ENCODE assay signal across 16 mouse cellular contexts in the genomic region with DNA sequence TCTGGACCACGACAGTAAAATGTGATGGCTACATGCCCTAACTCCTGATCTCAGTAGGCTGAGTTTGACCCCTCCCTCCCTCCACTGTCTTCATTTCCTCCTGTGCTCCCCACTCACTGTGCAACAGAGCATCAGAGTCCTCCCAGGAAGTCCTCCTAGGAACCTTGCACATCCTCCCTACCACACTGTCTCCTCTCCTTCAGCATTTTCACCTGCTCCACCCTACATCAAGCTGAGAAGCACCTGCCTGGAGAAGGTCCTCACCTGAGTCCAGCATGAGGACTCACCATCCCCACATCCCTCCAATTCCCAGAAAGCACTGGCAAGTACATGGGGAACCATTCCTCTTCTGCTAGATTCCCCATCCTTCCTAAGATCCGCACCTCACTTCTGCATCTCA.
DNase-seq lines count a peak whose midpoint lies in the region; ATAC-seq and TF ChIP-seq lines count a peak whose summit lies in the region.
"Had no signal": no experiment of that assay in that cellular context is flagged by ENCODE, and none has a peak within 500 bp of the region (broad histone marks: within the 10 kb centered on the region; RNA-seq: fewer than 3 reads in every experiment).

No protein-coding gene starts in this region.

- no peaks in the 10 kb centered on the region for H3K9me3 ChIP-seq in forebrain, embryonic 13.5 days (replicated peaks)
- no peaks in the 10 kb centered on the region for H3K9me3 ChIP-seq in forebrain, embryonic 12.5 days
- H3K9me3 ChIP-seq in hindbrain, postnatal 0 days (ENCODE audit: low read length), result no peaks in the 10 kb centered on the region
- H3K9me3 ChIP-seq in hindbrain, embryonic 12.5 days (replicated peaks), result no peaks in the 10 kb centered on the region
- H3K9me3 ChIP-seq: embryonic facial prominence, embryonic 13.5 days; hindbrain, embryonic 10.5 days; midbrain, embryonic 13.5 days; neural tube, embryonic 13.5 days had no signal

- ATAC-seq in forebrain, embryonic 13.5 days, result no peak
- ATAC-seq in forebrain, embryonic 12.5 days (ENCODE audit: low FRiP score), result no peak
- no peak for ATAC-seq in hindbrain, postnatal 0 days
- no peak for ATAC-seq in hindbrain, embryonic 12.5 days (ENCODE audit: low FRiP score)
- ATAC-seq: CD4-positive, CD25-positive, alpha-beta regulatory T cell, adult 4 months; intestine, postnatal 0 days; midbrain, embryonic 13.5 days had no signal

- no peak overlapping the region for H3ac ChIP-seq in myocyte (ENCODE audit: control insufficient read depth, insufficient read length)

- no peaks in the 10 kb centered on the region for H3K36me3 ChIP-seq in forebrain, embryonic 13.5 days (ENCODE audit: poor library complexity, severe bottlenecking)
- no peaks in the 10 kb centered on the region for H3K36me3 ChIP-seq in forebrain, embryonic 12.5 days (replicated peaks)
- H3K36me3 ChIP-seq in hindbrain, postnatal 0 days (ENCODE audit: insufficient read depth, low read length), result no peaks in the 10 kb centered on the region
- no peaks in the 10 kb centered on the region for H3K36me3 ChIP-seq in hindbrain, embryonic 12.5 days
- H3K36me3 ChIP-seq in myocyte (ENCODE audit: control insufficient read depth, insufficient read depth), result no peaks in the 10 kb centered on the region
- H3K36me3 ChIP-seq: embryonic facial prominence, embryonic 13.5 days; hindbrain, embryonic 10.5 days; midbrain, embryonic 13.5 days; neural tube, embryonic 13.5 days had no signal

- H3K27me3 ChIP-seq in forebrain, embryonic 13.5 days, result peaks cover 43% of the 10 kb centered on the region
- peaks cover 63% of the 10 kb centered on the region for H3K27me3 ChIP-seq in forebrain, embryonic 12.5 days
- H3K27me3 ChIP-seq in hindbrain, postnatal 0 days (ENCODE audit: insufficient read depth, low read length), result no peaks in the 10 kb centered on the region
- H3K27me3 ChIP-seq in hindbrain, embryonic 12.5 days, result peaks cover 15% of the 10 kb centered on the region
- H3K27me3 ChIP-seq in myocyte (ENCODE audit: control insufficient read depth, insufficient read depth, insufficient read length), result no peaks in the 10 kb centered on the region

- H3K27ac ChIP-seq in forebrain, embryonic 13.5 days, result no peak overlapping the region
- no peak overlapping the region for H3K27ac ChIP-seq in forebrain, embryonic 12.5 days
- no peak overlapping the region for H3K27ac ChIP-seq in hindbrain, postnatal 0 days
- H3K27ac ChIP-seq in hindbrain, embryonic 12.5 days, result no peak overlapping the region
- H3K27ac ChIP-seq: embryonic facial prominence, embryonic 13.5 days; heart, adult 2 months; liver, embryonic 14.5 days; macrophage; midbrain, embryonic 13.5 days; neural tube, embryonic 13.5 days had no signal

- no peak for TF ChIP-seq POLR2A in myocyte (IDR thresholded peaks at IDR 0.05; ENCODE audit: insufficient read length, low read depth)

- no peak for DNase-seq in hindbrain, postnatal 0 days (ENCODE audit: low spot score)
- peak; percentile 37 for DNase-seq in brain, adult 2 months (ENCODE audit: low read depth, low spot score)
- no peak for DNase-seq in adrenal gland, postnatal 36 days

- peaks cover 46% of the 10 kb centered on the region for H3K4me1 ChIP-seq in forebrain, embryonic 13.5 days
- peaks cover 56% of the 10 kb centered on the region for H3K4me1 ChIP-seq in forebrain, embryonic 12.5 days
- H3K4me1 ChIP-seq in hindbrain, postnatal 0 days (ENCODE audit: insufficient read depth, low read length), result peaks cover 50% of the 10 kb centered on the region
- H3K4me1 ChIP-seq in hindbrain, embryonic 12.5 days, result peaks cover 50% of the 10 kb centered on the region

- peaks cover 27% of the 10 kb centered on the region for H3K79me2 ChIP-seq in myocyte (ENCODE audit: control insufficient read depth, insufficient read depth)

- no peak overlapping the region for H3K9ac ChIP-seq in forebrain, embryonic 13.5 days
- no peak overlapping the region for H3K9ac ChIP-seq in forebrain, embryonic 12.5 days
- H3K9ac ChIP-seq in hindbrain, postnatal 0 days (replicated peaks; ENCODE audit: low read length), result no peak overlapping the region; the same call in 1 of the 2 replicates
- no peak overlapping the region for H3K9ac ChIP-seq in hindbrain, embryonic 12.5 days
- H3K9ac ChIP-seq: embryonic facial prominence, embryonic 13.5 days; liver, embryonic 14.5 days; midbrain, embryonic 13.5 days; neural tube, embryonic 13.5 days had no signal

- WGBS in forebrain, embryonic 13.5 days, result 79% methylated on average over 2 of the region's 2 CpGs
- WGBS in forebrain, embryonic 12.5 days, result 76% methylated on average over 2 of the region's 2 CpGs
- 69% methylated on average over 2 of the region's 2 CpGs for WGBS in hindbrain, postnatal 0 days
- 69% methylated on average over 2 of the region's 2 CpGs for WGBS in hindbrain, embryonic 12.5 days

- no peak for TF ChIP-seq CTCF in hindbrain, postnatal 0 days (IDR thresholded peaks at IDR 0.05; ENCODE audit: low read depth)

- peak overlapping the region; percentile 33; the same call in 1 of the 2 replicates for H3K4me2 ChIP-seq in forebrain, embryonic 13.5 days
- no peak overlapping the region for H3K4me2 ChIP-seq in forebrain, embryonic 12.5 days
- H3K4me2 ChIP-seq in hindbrain, postnatal 0 days (ENCODE audit: low read depth, low read length), result peak overlapping the region; percentile 97
- no peak overlapping the region for H3K4me2 ChIP-seq in hindbrain, embryonic 12.5 days (replicated peaks)
- peak overlapping the region; percentile 77 for H3K4me2 ChIP-seq in myocyte (ENCODE audit: low read depth)
- H3K4me2 ChIP-seq: midbrain, embryonic 13.5 days had no signal

- no peak overlapping the region for H3K4me3 ChIP-seq in forebrain, embryonic 13.5 days
- no peak overlapping the region for H3K4me3 ChIP-seq in forebrain, embryonic 12.5 days (replicated peaks)
- H3K4me3 ChIP-seq in hindbrain, postnatal 0 days (ENCODE audit: low read length), result no peak overlapping the region
- H3K4me3 ChIP-seq in hindbrain, embryonic 12.5 days, result no peak overlapping the region
- H3K4me3 ChIP-seq in myocyte, result peak overlapping the region; percentile 79
- H3K4me3 ChIP-seq: heart, adult 2 months; midbrain, embryonic 13.5 days; neural tube, embryonic 13.5 days had no signal

TF ChIP-seq in myocyte, 11 proteins besides CTCF, POLR2A, EP300 and RAD21:
- TF ChIP-seq USF1 (IDR thresholded peaks at IDR 0.05; ENCODE audit: low read depth), result no peak
- TF ChIP-seq MYOD1 (IDR thresholded peaks at IDR 0.05; ENCODE audit: control insufficient read depth in 1 of 3, insufficient read length in 2 of 3, low read depth in 2 of 3), result no peak
- no peak for TF ChIP-seq TCF3 (IDR thresholded peaks at IDR 0.05; ENCODE audit: insufficient read length, low read depth)
- no peak for TF ChIP-seq MAX (IDR thresholded peaks at IDR 0.05; ENCODE audit: low read depth)
- no peak for TF ChIP-seq CEBPB (IDR thresholded peaks at IDR 0.05; ENCODE audit: insufficient read depth, poor library complexity, severe bottlenecking)
- TF ChIP-seq POLR2AphosphoS2 (IDR thresholded peaks at IDR 0.05; ENCODE audit: insufficient read length, low read depth), result no peak

Comparison
In these comparisons a context has a peak if more than half of its experiments do, and no peak if none do; other contexts are left out.
1. H3K4me2 ChIP-seq: peak in forebrain, embryonic 13.5 days (single experiment), hindbrain, postnatal 0 days (single experiment) and myocyte (single experiment); none in forebrain, embryonic 12.5 days (single experiment) and hindbrain, embryonic 12.5 days (single experiment).